Mouse (Mus musculus): ENCODE data around the gene Arl10. TPM values are rescaled to one million over a fixed set of nuclear protein-coding genes. Genes with fewer than 3 reads are reported as not detected.
A peak's percentile ranks its signal among the peaks of the same experiment; 100 is the strongest.

Gene Arl10
- polyA plus RNA-seq, 1 experiment: 11.5 TPM

DNA sequence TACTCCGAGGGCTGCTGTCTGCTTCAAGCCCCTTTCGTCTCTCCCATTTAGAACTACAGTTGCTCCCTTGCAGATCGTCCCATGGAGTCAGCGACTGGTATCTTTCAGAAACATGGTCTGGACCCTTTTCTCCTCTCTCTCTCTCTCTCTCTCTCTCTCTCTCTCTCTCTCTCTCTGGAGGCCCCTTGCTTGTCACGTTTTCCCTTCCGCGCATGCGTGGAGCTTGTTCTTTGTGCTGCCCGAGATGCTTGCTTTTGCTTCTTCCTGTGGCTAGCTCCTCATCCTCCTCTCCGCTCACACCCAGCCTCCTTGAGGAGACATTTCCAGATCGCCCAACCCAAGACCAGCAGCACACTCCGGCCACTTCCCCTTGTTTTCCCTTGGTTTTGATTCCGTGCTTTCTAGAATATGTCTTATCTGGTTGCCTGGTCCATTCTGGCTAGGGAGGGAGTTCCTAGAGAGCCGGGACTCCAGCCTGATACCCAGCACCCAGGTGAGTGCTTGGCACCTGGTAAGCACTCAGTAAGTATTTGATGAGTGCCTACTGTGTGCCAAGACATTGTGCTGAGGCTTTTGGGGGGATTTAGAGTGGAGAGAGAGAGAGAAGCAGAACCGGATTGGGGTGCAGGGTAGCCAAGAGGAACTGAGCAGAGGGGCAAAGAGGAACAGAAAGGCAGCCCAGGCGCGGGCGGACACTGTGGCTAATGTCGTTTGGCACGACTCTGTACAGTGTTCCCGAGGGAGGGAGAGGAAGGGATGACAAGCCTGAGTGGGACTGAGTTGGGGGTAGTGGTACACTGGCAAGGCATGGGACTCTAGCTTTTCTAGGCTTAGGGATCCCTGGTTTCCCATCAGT lies 3.1 kb downstream of the Arl10 start:
- H3K4me3 ChIP-seq (replicated peaks): peak overlapping the region; percentile 28
- peaks cover 55% of the 10 kb centered on the region for H3K4me1 ChIP-seq
- no peaks in the 10 kb centered on the region for H3K27me3 ChIP-seq (replicated peaks)
- no peaks in the 10 kb centered on the region for H3K9me3 ChIP-seq
- TF ChIP-seq GATA1 (IDR thresholded peaks at IDR 0.05; ENCODE audit: borderline replicate concordance, low read length) (no peak), FLI1 (IDR thresholded peaks at IDR 0.05; ENCODE audit: low read length) (no peak)
- H3K36me3 ChIP-seq (replicated peaks; ENCODE audit: low read length): peaks cover 67% of the 10 kb centered on the region

DNA sequence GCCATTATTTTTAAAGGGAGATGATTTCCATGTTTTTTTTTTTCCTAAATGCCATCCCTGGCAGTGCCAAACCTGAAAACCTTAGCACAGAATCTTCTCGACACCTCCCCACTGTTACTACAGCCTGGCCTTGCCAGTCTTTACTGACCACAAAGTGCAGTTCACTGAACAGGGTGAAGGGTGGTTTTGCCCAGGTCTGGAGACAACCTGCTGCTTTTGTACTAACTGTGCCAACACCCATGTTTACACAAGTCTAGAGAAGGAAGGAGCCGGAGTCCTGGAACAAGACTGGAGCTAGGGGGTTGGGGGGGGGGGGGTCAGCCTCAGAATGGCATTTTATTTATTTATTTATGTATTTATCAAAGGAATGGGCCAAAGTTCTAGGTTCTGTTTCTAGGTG lies 6.6 kb downstream of the Arl10 start:
- TF ChIP-seq GATA1 (IDR thresholded peaks at IDR 0.05; ENCODE audit: borderline replicate concordance, low read length): no peak
- TF ChIP-seq FLI1 (IDR thresholded peaks at IDR 0.05; ENCODE audit: low read length): no peak
- H3K9me3 ChIP-seq: no peaks in the 10 kb centered on the region

DNA sequence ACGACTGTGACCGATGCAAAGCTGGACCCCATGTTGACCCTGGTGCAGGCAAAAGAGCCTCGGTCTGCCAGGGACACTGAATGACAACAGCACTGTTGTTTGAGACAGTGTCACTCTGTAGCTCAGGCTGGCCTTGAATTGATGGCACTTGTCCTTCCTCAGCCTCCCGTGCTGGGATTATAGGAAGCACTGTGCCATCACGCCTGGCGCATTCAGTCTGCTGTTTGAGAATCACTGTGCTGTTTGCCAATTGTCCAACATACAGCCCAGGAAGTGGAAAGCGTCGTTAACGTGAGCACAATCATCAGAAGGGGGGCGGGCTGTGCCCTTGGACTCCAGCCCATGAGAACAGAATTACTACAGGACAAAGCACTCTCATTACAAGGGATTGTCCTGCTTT lies 7.3 kb downstream of the Arl10 start:
- TF ChIP-seq FLI1 (IDR thresholded peaks at IDR 0.05; ENCODE audit: low read length) (no peak), GATA1 (IDR thresholded peaks at IDR 0.05; ENCODE audit: borderline replicate concordance, low read length) (no peak)
- H3K36me3 ChIP-seq (replicated peaks; ENCODE audit: low read length): peaks cover 98% of the 10 kb centered on the region
- H3K27me3 ChIP-seq (replicated peaks): no peaks in the 10 kb centered on the region
- H3K4me3 ChIP-seq (replicated peaks): peak overlapping the region; percentile 29
- peaks cover 27% of the 10 kb centered on the region for H3K4me1 ChIP-seq
- no peaks in the 10 kb centered on the region for H3K9me3 ChIP-seq

More for the DNA sequence above, 6.6 kb downstream of the Arl10 start:
- no peaks in the 10 kb centered on the region for H3K27me3 ChIP-seq (replicated peaks)
- peaks cover 98% of the 10 kb centered on the region for H3K36me3 ChIP-seq (replicated peaks; ENCODE audit: low read length)
- H3K4me3 ChIP-seq (replicated peaks): no peak overlapping the region
- H3K4me1 ChIP-seq: peaks cover 31% of the 10 kb centered on the region

DNA sequence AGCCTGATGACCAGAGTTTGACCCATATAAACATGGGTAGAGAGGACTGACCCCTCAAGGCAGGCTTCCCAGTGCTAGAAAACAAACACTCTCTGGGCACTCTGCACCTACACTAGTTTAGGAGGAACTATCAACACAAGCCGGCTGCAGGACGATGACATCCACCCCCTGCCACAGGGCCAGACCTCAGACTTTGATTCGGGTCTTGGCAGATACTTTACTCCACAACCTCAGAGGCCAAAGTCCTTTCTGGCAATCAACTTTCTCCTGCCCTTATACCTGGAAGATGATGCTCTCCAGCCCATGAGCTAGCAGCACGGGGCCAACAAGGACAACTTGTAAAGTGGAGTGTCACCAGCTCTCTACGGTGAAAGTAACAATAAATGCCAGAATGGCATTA lies 8.0 kb downstream of the Arl10 start:
- no peak for TF ChIP-seq FLI1 (IDR thresholded peaks at IDR 0.05; ENCODE audit: low read length)
- no peak for TF ChIP-seq GATA1 (IDR thresholded peaks at IDR 0.05; ENCODE audit: borderline replicate concordance, low read length)
- no peaks in the 10 kb centered on the region for H3K27me3 ChIP-seq (replicated peaks)
- H3K4me1 ChIP-seq: peaks cover 19% of the 10 kb centered on the region
- peaks cover 98% of the 10 kb centered on the region for H3K36me3 ChIP-seq (replicated peaks; ENCODE audit: low read length)
- H3K4me3 ChIP-seq (replicated peaks): no peak overlapping the region
- no peaks in the 10 kb centered on the region for H3K9me3 ChIP-seq

DNA sequence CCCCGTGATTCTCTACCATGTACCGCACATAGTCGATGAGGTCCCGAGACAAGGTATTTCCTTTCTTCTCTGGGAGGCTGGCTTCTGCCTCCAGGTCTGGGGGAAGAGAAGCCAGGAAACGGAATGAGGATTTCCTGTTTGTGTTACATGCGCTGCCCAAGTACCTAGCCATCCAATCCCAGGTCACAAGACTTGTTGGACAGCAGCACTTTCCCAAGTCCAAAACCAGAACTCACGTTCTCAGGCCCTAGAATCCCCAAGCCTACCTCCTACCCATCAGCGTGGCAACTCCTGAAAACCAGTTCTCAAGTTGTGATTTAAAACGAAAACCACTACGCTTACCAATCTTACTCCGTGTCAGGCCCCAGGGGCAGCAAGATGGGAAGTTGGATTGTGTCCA lies 11.0 kb downstream of the Arl10 start:
- TF ChIP-seq GATA1 (IDR thresholded peaks at IDR 0.05; ENCODE audit: borderline replicate concordance, low read length): no peak
- TF ChIP-seq FLI1 (IDR thresholded peaks at IDR 0.05; ENCODE audit: low read length): no peak
- H3K4me3 ChIP-seq (replicated peaks): no peak overlapping the region
- H3K4me1 ChIP-seq: peaks cover 20% of the 10 kb centered on the region
- no peaks in the 10 kb centered on the region for H3K9me3 ChIP-seq
- H3K36me3 ChIP-seq (replicated peaks; ENCODE audit: low read length): peaks cover 75% of the 10 kb centered on the region
- H3K27me3 ChIP-seq (replicated peaks): no peaks in the 10 kb centered on the region

DNA sequence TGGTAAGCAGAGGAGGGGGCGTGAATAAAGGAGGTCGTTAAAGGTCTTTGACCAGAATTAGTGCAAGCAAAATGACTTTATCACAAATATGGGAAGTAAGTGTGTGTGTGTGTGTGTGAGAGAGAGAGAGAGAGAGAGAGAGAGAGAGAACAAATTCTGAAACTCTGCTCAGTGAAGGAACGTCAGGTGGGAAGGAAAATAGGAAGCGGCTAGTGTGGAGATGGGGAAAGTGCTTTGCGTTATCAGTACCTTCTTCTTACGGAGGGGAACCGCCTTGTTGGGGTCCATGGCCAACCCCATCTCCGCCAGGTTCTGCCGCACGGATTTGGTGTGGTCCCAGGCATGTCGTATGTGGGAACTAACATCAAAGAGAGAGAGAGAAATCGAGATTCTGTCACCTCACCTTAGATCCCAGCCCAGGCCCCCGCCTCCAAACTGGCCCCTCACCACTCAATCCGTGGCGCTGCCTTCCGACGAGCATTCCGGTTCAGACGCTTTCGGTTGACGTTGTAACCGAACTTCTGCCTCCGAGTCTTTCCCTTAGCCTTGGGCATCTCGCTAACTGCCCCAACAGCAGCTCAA lies 14.7 kb downstream of the Arl10 start:
- H3K27me3 ChIP-seq (replicated peaks): no peaks in the 10 kb centered on the region
- H3K36me3 ChIP-seq (replicated peaks; ENCODE audit: low read length): peaks cover 60% of the 10 kb centered on the region
- H3K4me1 ChIP-seq: peaks cover 31% of the 10 kb centered on the region
- no peaks in the 10 kb centered on the region for H3K9me3 ChIP-seq
- peak overlapping the region; percentile 98 for H3K4me3 ChIP-seq (replicated peaks)
- no peak for TF ChIP-seq FLI1 (IDR thresholded peaks at IDR 0.05; ENCODE audit: low read length)
- TF ChIP-seq GATA1 (IDR thresholded peaks at IDR 0.05; ENCODE audit: borderline replicate concordance, low read length): no peak

DNA sequence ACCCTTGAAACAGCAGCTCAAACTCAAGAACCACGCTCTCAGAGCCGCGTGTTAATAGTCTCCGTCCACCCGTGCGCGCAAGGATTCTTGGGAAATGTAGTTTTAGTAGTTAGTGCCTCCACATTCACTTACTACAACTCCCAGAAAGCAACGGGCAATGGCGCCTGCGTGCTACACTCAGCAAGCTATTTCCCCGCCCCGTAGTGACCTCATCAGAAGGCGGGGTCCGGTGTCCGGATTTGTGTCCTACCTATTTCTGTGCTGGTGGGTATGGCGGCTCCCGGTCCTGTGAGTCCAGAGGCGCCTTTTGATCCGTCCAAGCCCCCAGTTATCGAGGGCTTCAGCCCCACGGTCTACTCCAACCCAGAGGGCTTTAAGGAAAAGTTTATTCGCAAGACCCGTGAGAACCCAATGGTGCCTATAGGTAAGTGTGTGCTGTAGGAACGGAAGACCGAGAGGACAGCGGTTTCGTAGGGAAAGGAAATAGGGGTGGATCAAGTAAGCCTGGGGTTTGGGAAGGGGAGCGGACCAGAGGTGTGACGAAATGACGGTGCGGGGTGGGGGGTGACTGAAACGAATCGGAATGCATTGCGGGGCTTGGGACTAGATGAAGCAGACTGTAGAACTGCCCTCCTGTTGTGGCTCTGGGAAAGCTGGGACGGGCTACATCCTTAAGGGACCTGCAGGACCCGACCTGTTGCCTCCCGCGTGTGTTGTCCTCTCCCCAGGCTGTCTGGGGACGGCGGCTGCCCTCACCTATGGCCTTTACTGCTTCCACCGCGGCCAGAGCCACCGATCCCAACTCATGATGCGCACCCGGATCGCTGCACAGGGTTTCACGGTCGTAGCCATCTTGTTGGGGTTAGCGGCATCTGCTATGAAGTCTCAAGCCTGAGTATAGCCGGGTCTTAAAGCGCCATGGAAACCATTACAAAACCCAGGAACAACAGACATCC lies 15.5 kb downstream of the Arl10 start, which contains the start of the genes Nop16 and Higd2a:
Nop16 (minus strand) TSS at position 95 of the 956 bp plus-strand sequence.
Higd2a (plus strand) TSS at position 212 of the 956 bp plus-strand sequence.
- Histone ChIP-seq H3K4me3 (replicated peaks) (peak within 1 kb of the TSS; percentile 98), H3K9me3 (no peaks in the 10 kb centered on the region), H3K36me3 (replicated peaks; ENCODE audit: low read length) (peaks cover 60% of the 10 kb centered on the region), H3K27me3 (replicated peaks) (no peaks in the 10 kb centered on the region), H3K4me1 (peaks cover 31% of the 10 kb centered on the region)
- TF ChIP-seq FLI1 (IDR thresholded peaks at IDR 0.05; ENCODE audit: low read length) (no peak), GATA1 (IDR thresholded peaks at IDR 0.05; ENCODE audit: borderline replicate concordance, low read length) (no peak)

DNA sequence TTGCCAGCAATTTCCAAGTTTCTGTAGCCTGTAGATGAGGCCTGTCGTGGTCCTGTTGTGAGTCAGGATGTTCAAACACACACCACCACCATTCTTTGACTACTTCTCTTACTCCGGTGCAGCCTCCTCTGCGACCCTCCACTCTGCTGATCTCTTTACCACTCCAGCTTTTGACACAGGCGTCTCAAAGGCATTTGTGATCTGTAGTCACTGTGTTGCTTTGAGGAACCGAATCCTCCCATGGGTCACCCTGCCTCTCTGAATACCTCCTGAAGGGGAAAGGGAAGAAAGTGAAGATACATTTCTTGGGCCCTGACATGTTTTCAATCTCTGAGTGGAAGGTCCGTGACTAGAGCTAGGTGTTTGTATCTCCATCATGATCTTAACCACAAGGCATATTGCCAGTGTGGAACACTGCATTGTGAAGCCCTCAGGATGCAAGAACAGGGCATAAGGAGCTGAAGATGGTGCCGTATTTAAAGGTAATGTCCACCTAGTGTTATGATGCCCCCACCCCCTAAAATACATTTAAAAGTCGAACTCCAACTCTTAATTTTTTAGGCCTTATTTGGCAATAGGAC lies 17.1 kb downstream of the Arl10 start:
- no peak overlapping the region for H3K4me3 ChIP-seq (replicated peaks)
- no peaks in the 10 kb centered on the region for H3K27me3 ChIP-seq (replicated peaks)
- TF ChIP-seq FLI1 (IDR thresholded peaks at IDR 0.05; ENCODE audit: low read length) (no peak), GATA1 (IDR thresholded peaks at IDR 0.05; ENCODE audit: borderline replicate concordance, low read length) (no peak)
- H3K36me3 ChIP-seq (replicated peaks; ENCODE audit: low read length): peaks cover 61% of the 10 kb centered on the region
- H3K4me1 ChIP-seq: peaks cover 39% of the 10 kb centered on the region
- no peaks in the 10 kb centered on the region for H3K9me3 ChIP-seq

DNA sequence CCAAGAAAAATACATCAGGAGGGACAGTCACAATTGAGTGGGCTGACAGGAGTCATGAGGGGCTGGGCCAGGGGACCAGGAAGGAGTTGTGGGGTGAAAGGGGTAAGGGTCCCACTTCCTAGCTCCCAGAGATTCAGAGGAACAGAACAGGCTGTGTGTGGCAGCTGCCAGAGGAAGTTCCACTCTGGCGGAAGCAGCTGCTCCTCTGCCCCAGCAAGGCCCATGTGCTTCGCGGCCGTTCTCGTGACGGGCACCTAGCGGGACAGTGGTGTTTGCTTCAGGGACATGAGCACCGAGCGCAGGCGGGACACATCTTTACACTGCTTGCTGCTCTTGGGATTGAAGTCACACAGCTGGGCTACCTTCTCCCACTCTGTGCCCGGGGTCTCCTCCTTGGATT lies 18.8 kb downstream of the Arl10 start:
- H3K27me3 ChIP-seq (replicated peaks): no peaks in the 10 kb centered on the region
- no peaks in the 10 kb centered on the region for H3K9me3 ChIP-seq
- H3K4me3 ChIP-seq (replicated peaks): no peak overlapping the region
- TF ChIP-seq FLI1 (IDR thresholded peaks at IDR 0.05; ENCODE audit: low read length) (no peak), GATA1 (IDR thresholded peaks at IDR 0.05; ENCODE audit: borderline replicate concordance, low read length) (no peak)
- peaks cover 61% of the 10 kb centered on the region for H3K36me3 ChIP-seq (replicated peaks; ENCODE audit: low read length)
- H3K4me1 ChIP-seq: peaks cover 36% of the 10 kb centered on the region

Data from megakaryocyte, embryonic 14.5 days (primary cell).